Mouse (Mus musculus) embryonic facial prominence, embryonic 14.5 days (tissue): ENCODE data around the gene Cwc22. TPM values are rescaled to one million over a fixed set of nuclear protein-coding genes. Genes with fewer than 3 reads are reported as not detected.

ENCODE experiments used
- ATAC-seq: fragments of 200-750 bp; cut with Nextera tagmentation; 2 replicates; pipeline ENCODE4 v1.8.0; 2017; ENCODE audit warnings: low read depth, moderate number of reproducible peaks, moderate TSS enrichment
- DNase-seq: peaks from one replicate; pipeline ENCODE4 v3.0.0-alpha.2; 2015; ENCODE audit warnings: low spot score
- H3K27ac ChIP-seq: fragments of 300-500 bp; sonication (generic); replicated peaks from 2 replicates; pipeline ENCODE4 v1.5.1; 2014; ENCODE audit warnings: low read depth, mild to moderate bottlenecking, low read length, moderate library complexity
- H3K27me3 ChIP-seq: fragments of 300-500 bp; sonication (generic); replicated peaks from 2 replicates; pipeline ENCODE4 v1.6.1; 2014; ENCODE audit warnings: low read length; ENCODE audit not compliant: control insufficient read depth, insufficient read depth
- H3K36me3 ChIP-seq: fragments of 300-500 bp; sonication (generic); 2 replicates; pipeline ENCODE4 v1.6.1; 2014; ENCODE audit warnings: low read length, mixed read lengths; ENCODE audit not compliant: control insufficient read depth, insufficient read depth
- H3K4me1 ChIP-seq: fragments of 300-500 bp; sonication (generic); 2 replicates; pipeline ENCODE4 v1.6.1; 2014; ENCODE audit warnings: antibody characterized with exemption, low read length; ENCODE audit not compliant: control insufficient read depth, insufficient read depth
- H3K4me2 ChIP-seq: fragments of 300-500 bp; sonication (generic); 2 replicates; pipeline ENCODE4 v1.6.1; 2014; ENCODE audit warnings: low read depth, mild to moderate bottlenecking, low read length, moderate library complexity, mixed read lengths
- H3K4me3 ChIP-seq: fragments of 300-500 bp; sonication (generic); 2 replicates; pipeline ENCODE4 v1.5.1; 2014; ENCODE audit warnings: low read depth, mild to moderate bottlenecking, low read length
- H3K9ac ChIP-seq: fragments of 300-500 bp; sonication (generic); 2 replicates; pipeline ENCODE4 v1.6.1; 2014; ENCODE audit warnings: low read depth, mild to moderate bottlenecking, low read length, moderate library complexity, mixed read lengths
- H3K9me3 ChIP-seq: fragments of 300-500 bp; sonication (generic); 2 replicates; pipeline ENCODE4 v1.6.1; 2016; ENCODE audit warnings: low read length; ENCODE audit not compliant: control insufficient read depth
- WGBS: fragments of 180-500 bp; shearing (Covaris S2); extraction: QIAGEN DNeasy Blood & Tissue Kit; methylation state at CpG from one replicate; pipeline ENCODE4 v1.1.7; 2014; 5-methylcytosine and 5-hydroxymethylcytosine counted together
- polyA plus RNA-seq: library from polyadenylated mRNA; unstranded; fragments of >200 nt; fragmentation: Nextera tagmentation; extraction: Ambion mirVana; gene quantifications from 2 replicates; pipeline ENCODE4 v1.2.1, GENCODE M21; 2014

Cwc22 gene
- polyA plus RNA-seq, 1 experiment from 2014 or later: 26.6 TPM

DNA sequence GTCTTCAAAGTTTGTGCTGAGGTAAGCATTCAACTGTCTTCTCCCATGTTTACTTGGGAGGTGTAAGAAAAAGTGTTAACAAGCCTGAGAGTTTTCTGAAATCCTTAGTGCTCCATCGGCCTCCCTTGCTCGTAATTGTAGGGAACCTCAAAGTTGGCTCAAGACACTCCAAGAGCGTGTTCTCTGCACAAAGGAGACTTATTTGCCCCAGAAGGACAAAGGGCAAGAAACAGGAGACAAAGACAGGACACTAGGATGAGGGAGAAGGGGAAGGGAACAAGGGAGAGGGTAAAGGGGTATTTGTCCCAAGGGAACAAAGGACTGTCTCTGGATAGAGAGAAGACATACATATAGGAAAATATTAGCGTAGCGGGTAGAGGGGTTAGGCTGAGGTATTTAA is 1.9 kb downstream of the Cwc22 start:
- Histone ChIP-seq H3K9ac (no peak overlapping the region), H3K27me3 (no peaks in the 10 kb centered on the region), H3K4me1 (peaks cover 6% of the 10 kb centered on the region), H3K4me2 (no peak overlapping the region), H3K27ac (no peak overlapping the region), H3K9me3 (no peaks in the 10 kb centered on the region), H3K36me3 (no peaks in the 10 kb centered on the region), H3K4me3 (no peak overlapping the region)
- 91% methylated on average over 5 of the region's 5 CpGs for WGBS
- ATAC-seq (no peak), DNase-seq (no peak)

DNA sequence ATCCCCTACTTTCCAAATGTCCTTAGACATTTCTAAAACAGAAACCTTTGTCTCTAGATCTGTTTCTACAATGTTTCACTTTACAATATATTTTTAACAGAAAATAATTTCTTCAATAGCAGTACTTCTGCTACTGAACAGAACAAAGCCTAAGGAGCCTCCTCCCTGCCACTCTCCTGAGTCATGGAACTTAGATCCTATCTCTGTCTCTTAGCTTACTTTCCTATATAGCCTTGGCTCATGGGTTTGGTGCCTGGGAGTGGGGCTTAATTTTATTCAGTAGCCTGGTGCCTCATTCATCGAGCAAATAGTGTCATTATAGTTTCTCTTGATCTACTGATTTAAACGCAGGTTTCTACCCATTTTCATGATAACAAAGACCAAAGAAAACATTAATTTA is 4.2 kb downstream of the Cwc22 start:
- Histone ChIP-seq H3K4me3 (no peak overlapping the region), H3K27me3 (no peaks in the 10 kb centered on the region), H3K9me3 (no peaks in the 10 kb centered on the region), H3K27ac (no peak overlapping the region), H3K9ac (no peak overlapping the region), H3K4me1 (peaks cover 6% of the 10 kb centered on the region), H3K36me3 (no peaks in the 10 kb centered on the region), H3K4me2 (no peak overlapping the region)
- WGBS: 88% methylated on average over 2 of the region's 2 CpGs
- DNase-seq: no peak
- ATAC-seq: no peak

- no peak overlapping the region for H3K4me2 ChIP-seq
- WGBS: 97% methylated on average over 4 of the region's 4 CpGs
- no peak overlapping the region for H3K9ac ChIP-seq
- no peaks in the 10 kb centered on the region for H3K4me1 ChIP-seq
- no peak overlapping the region for H3K4me3 ChIP-seq
- no peaks in the 10 kb centered on the region for H3K27me3 ChIP-seq
- DNase-seq (no peak), ATAC-seq (no peak)
- H3K27ac ChIP-seq: no peak overlapping the region
- no peaks in the 10 kb centered on the region for H3K9me3 ChIP-seq
- H3K36me3 ChIP-seq: peaks cover 31% of the 10 kb centered on the region
Measured at GRCm38 (mm10) chr2:77938317-77938716, 7.9 kb downstream of the Cwc22 start.

GRCm38 (mm10) chr2:77937818-77938217 is 8.4 kb downstream of the Cwc22 start:
- DNase-seq: no peak
- Histone ChIP-seq H3K27me3 (no peaks in the 10 kb centered on the region), H3K4me3 (no peak overlapping the region), H3K27ac (no peak overlapping the region), H3K9me3 (no peaks in the 10 kb centered on the region), H3K9ac (no peak overlapping the region), H3K36me3 (peaks cover 36% of the 10 kb centered on the region), H3K4me1 (no peaks in the 10 kb centered on the region), H3K4me2 (no peak overlapping the region)
- WGBS: 94% methylated on average over 3 of the region's 3 CpGs
- no peak for ATAC-seq

GRCm38 (mm10) chr2:77934138-77934537 is 12.0 kb downstream of the Cwc22 start:
- Histone ChIP-seq H3K9ac (no peak overlapping the region), H3K4me3 (no peak overlapping the region), H3K4me2 (no peak overlapping the region), H3K9me3 (no peaks in the 10 kb centered on the region), H3K27ac (no peak overlapping the region), H3K36me3 (peaks cover 58% of the 10 kb centered on the region), H3K4me1 (no peaks in the 10 kb centered on the region), H3K27me3 (no peaks in the 10 kb centered on the region)
- DNase-seq (no peak), ATAC-seq (no peak)
- WGBS: 88% methylated on average over 4 of the region's 4 CpGs

DNA sequence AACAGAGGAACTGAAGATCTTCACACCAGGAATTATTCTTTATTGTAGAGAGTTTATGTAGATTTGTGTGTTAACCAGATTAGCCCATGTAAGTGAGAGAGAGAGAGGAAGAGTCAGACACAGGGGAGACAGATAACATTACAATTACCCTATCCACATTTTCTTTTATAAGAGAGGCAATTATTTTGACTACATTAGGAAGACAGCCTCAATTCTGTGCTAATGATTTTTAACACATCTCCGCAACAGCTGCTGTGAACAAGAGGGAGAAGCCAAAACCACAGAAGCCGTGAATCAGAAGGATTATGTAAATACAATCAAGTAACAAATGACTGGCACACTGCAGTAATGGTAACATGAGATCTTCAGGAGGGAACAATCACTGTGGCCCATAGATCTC is 12.5 kb downstream of the Cwc22 start:
- DNase-seq: peak; percentile 8
- H3K9me3 ChIP-seq: no peaks in the 10 kb centered on the region
- H3K4me1 ChIP-seq: no peaks in the 10 kb centered on the region
- H3K27me3 ChIP-seq: no peaks in the 10 kb centered on the region
- H3K27ac ChIP-seq: no peak overlapping the region
- WGBS: 70% methylated on average over 2 of the region's 2 CpGs
- no peak overlapping the region for H3K9ac ChIP-seq
- H3K4me2 ChIP-seq: no peak overlapping the region
- peaks cover 64% of the 10 kb centered on the region for H3K36me3 ChIP-seq
- no peak for ATAC-seq
- H3K4me3 ChIP-seq: no peak overlapping the region

DNA sequence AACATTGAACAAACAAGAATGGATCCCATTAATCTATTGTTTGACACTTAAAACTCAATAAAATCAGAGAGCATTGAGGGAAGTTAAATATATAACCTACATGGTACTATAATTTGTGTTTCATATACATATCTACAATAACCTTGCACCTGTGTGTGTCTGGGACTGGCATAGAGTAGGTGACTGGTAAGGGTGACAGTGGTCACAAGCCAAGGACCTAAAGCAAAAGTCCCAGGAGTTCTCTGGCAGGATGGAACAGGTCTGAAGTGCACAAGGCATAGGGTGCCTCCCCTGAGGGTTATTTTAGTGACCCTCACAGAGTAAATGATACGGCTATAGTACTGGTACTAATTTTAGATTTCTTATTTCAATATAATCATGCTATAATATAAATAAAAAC is 14.2 kb downstream of the Cwc22 start:
- Histone ChIP-seq H3K36me3 (peaks cover 80% of the 10 kb centered on the region), H3K4me2 (no peak overlapping the region), H3K9ac (no peak overlapping the region), H3K4me1 (no peaks in the 10 kb centered on the region), H3K27ac (no peak overlapping the region), H3K9me3 (no peaks in the 10 kb centered on the region), H3K4me3 (no peak overlapping the region), H3K27me3 (no peaks in the 10 kb centered on the region)
- 94% methylated on average over 1 of the region's 1 CpGs for WGBS
- no peak for DNase-seq
- no peak for ATAC-seq

GRCm38 (mm10) chr2:77928352-77928751 is 17.8 kb downstream of the Cwc22 start:
- Histone ChIP-seq H3K27ac (no peak overlapping the region), H3K4me1 (no peaks in the 10 kb centered on the region), H3K4me3 (no peak overlapping the region), H3K9ac (no peak overlapping the region), H3K36me3 (peaks cover 72% of the 10 kb centered on the region), H3K27me3 (no peaks in the 10 kb centered on the region), H3K4me2 (no peak overlapping the region), H3K9me3 (no peaks in the 10 kb centered on the region)
- ATAC-seq: no peak
- 96% methylated on average over 10 of the region's 10 CpGs for WGBS
- no peak for DNase-seq

DNA sequence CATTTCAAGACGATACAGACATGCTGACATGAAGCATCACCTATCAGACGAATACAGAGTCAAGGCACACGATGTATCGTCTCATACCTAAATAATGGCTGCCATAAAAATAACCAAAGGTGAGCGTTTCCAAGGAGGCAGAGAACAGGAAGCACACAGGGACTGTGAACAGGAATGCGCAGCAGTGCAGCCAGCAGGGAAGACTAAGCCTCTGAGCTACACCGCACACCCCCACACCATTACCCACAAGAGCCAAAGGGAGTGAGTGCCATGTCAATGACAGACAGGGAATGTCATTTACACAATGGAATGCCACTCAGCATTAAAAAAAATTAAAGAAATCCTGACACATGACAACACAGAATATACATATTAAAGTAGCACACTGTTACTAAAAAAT is 19.7 kb downstream of the Cwc22 start:
- Histone ChIP-seq H3K4me2 (no peak overlapping the region), H3K4me1 (no peaks in the 10 kb centered on the region), H3K27ac (no peak overlapping the region), H3K9ac (no peak overlapping the region), H3K9me3 (no peaks in the 10 kb centered on the region), H3K36me3 (peaks cover 66% of the 10 kb centered on the region), H3K27me3 (no peaks in the 10 kb centered on the region), H3K4me3 (no peak overlapping the region)
- WGBS: 88% methylated on average over 7 of the region's 7 CpGs
- no peak for ATAC-seq
- no peak for DNase-seq
